Mouse (Mus musculus) midbrain, embryonic 16.5 days (tissue): ENCODE data around the gene Prss41. TPM values are rescaled to one million over a fixed set of nuclear protein-coding genes. Genes with fewer than 3 reads are reported as not detected.

Experiments
- ATAC-seq: fragments of 200-750 bp; cut with Nextera tagmentation; 2 replicates; pipeline ENCODE4 v1.8.0; 2017; ENCODE audit warnings: moderate TSS enrichment
- H3K27ac ChIP-seq: fragments of 300-500 bp; sonication (generic); 2 replicates; pipeline ENCODE4 v1.5.1; 2014; ENCODE audit warnings: mild to moderate bottlenecking, low read length, mixed read lengths
- H3K27me3 ChIP-seq: fragments of 300-500 bp; sonication (generic); 2 replicates; pipeline ENCODE4 v1.6.1; 2014; ENCODE audit warnings: low read depth, low read length, mixed read lengths; ENCODE audit not compliant: control insufficient read depth, insufficient read depth
- H3K36me3 ChIP-seq: fragments of 300-500 bp; sonication (generic); 2 replicates; pipeline ENCODE4 v1.6.1; 2014; ENCODE audit warnings: mild to moderate bottlenecking, low read length, moderate library complexity, mixed read lengths; ENCODE audit not compliant: control insufficient read depth, insufficient read depth
- H3K4me1 ChIP-seq: fragments of 300-500 bp; sonication (generic); 2 replicates; pipeline ENCODE4 v1.6.1; 2014; ENCODE audit warnings: mild to moderate bottlenecking, low read length, mixed read lengths; ENCODE audit not compliant: control insufficient read depth, insufficient read depth
- H3K4me2 ChIP-seq: fragments of 300-500 bp; sonication (generic); 2 replicates; pipeline ENCODE4 v1.6.1; 2014; ENCODE audit warnings: mild to moderate bottlenecking, low read length, mixed read lengths
- H3K4me3 ChIP-seq: fragments of 300-500 bp; sonication (generic); 2 replicates; pipeline ENCODE4 v1.5.1; 2014; ENCODE audit warnings: low read depth, mild to moderate bottlenecking, low read length, moderate library complexity, mixed read lengths
- H3K9ac ChIP-seq: fragments of 300-500 bp; sonication (generic); 2 replicates; pipeline ENCODE4 v1.6.1; 2014; ENCODE audit warnings: low read depth, low read length, mixed read lengths
- H3K9me3 ChIP-seq: fragments of 300-500 bp; sonication (generic); replicated peaks from 2 replicates; pipeline ENCODE4 v1.6.1; 2014; ENCODE audit warnings: mild to moderate bottlenecking, low read length, mixed read lengths; ENCODE audit not compliant: control insufficient read depth, poor library complexity, severe bottlenecking
- WGBS: fragments of 180-500 bp; shearing (Covaris S2); extraction: QIAGEN DNeasy Blood & Tissue Kit; methylation state at CpG from one replicate; pipeline ENCODE4 v1.1.7; 2014; 5-methylcytosine and 5-hydroxymethylcytosine counted together
- polyA plus RNA-seq: library from polyadenylated mRNA; unstranded; fragments of >200 nt; fragmentation: Nextera tagmentation; extraction: Ambion mirVana; gene quantifications from 2 replicates; pipeline ENCODE4 v1.2.1, GENCODE M21; 2015

Prss41 gene
- polyA plus RNA-seq, 1 experiment from 2014 or later, result 1.6 TPM

DNA sequence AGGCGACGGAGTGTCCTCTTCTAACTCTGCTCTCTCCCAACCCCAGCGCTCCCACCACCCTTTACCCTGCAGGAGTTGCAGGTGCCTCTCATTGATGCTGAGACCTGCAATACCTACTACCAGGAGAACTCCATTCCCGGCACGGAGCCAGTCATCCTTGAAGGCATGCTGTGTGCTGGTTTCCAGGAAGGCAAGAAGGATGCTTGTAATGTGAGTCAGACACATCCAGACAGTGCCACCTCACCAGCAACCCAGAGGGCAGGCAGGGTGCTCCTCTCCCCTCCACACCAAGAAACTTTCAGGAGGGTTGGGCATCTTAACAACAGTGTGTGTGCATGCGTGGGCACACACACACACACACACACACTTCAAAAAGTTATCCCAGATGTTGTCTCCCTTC lies 13.2 kb upstream of the Prss41 start:
- ATAC-seq, result no peak
- H3K4me2 ChIP-seq, result no peak overlapping the region
- 82% methylated on average over 6 of the region's 6 CpGs for WGBS

GRCm38 (mm10) chr17:23854229-23854765 lies 10.3 kb upstream of the Prss41 start:
- H3K27ac ChIP-seq, result no peak overlapping the region
- no peaks in the 10 kb centered on the region for H3K4me1 ChIP-seq
- no peaks in the 10 kb centered on the region for H3K9me3 ChIP-seq
- no peaks in the 10 kb centered on the region for H3K36me3 ChIP-seq
- no peak for ATAC-seq
- H3K4me2 ChIP-seq, result no peak overlapping the region
- H3K4me3 ChIP-seq, result no peak overlapping the region
- 86% methylated on average over 10 of the region's 10 CpGs for WGBS
- H3K27me3 ChIP-seq, result no peaks in the 10 kb centered on the region
- no peak overlapping the region for H3K9ac ChIP-seq

More for the DNA sequence above, 13.2 kb upstream of the Prss41 start:
- Histone ChIP-seq H3K9ac (no peak overlapping the region), H3K27ac (no peak overlapping the region), H3K4me3 (no peak overlapping the region), H3K4me1 (no peaks in the 10 kb centered on the region), H3K36me3 (no peaks in the 10 kb centered on the region), H3K9me3 (no peaks in the 10 kb centered on the region), H3K27me3 (no peaks in the 10 kb centered on the region)

DNA sequence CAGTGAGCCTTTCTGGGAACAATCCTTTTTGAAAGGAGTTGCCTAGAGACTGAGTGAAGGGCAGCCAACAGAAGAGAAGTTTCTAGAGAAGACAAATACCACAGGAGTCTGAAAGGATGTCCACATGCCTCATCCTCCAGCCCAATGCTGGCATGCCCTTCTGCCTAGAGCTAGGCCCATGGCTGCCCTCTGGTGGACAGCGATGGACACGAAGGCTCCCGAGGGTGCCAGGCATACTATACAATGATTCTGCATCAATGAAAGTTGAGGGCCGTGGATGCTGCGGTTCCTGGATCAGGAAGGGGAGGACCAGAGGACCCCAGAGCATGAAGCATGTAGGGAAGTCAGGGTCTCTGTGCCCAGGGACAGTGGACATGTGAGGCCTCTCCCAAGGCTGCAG lies 9.3 kb upstream of the Prss41 start:
- H3K9ac ChIP-seq, result no peak overlapping the region
- H3K4me2 ChIP-seq, result no peak overlapping the region
- H3K4me1 ChIP-seq, result no peaks in the 10 kb centered on the region
- H3K27ac ChIP-seq, result no peak overlapping the region
- H3K4me3 ChIP-seq, result no peak overlapping the region
- H3K9me3 ChIP-seq, result no peaks in the 10 kb centered on the region
- H3K27me3 ChIP-seq, result no peaks in the 10 kb centered on the region
- no peaks in the 10 kb centered on the region for H3K36me3 ChIP-seq
- WGBS, result 27% methylated on average over 5 of the region's 5 CpGs
- ATAC-seq, result no peak

GRCm38 (mm10) chr17:23850853-23851749 lies 7.1 kb upstream of the Prss41 start:
- Histone ChIP-seq H3K27ac (no peak overlapping the region), H3K27me3 (no peaks in the 10 kb centered on the region), H3K9me3 (no peaks in the 10 kb centered on the region), H3K4me3 (no peak overlapping the region), H3K4me1 (no peaks in the 10 kb centered on the region), H3K36me3 (no peaks in the 10 kb centered on the region), H3K9ac (no peak overlapping the region), H3K4me2 (no peak overlapping the region)
- no peak for ATAC-seq
- WGBS, result 61% methylated on average over 18 of the region's 19 CpGs

DNA sequence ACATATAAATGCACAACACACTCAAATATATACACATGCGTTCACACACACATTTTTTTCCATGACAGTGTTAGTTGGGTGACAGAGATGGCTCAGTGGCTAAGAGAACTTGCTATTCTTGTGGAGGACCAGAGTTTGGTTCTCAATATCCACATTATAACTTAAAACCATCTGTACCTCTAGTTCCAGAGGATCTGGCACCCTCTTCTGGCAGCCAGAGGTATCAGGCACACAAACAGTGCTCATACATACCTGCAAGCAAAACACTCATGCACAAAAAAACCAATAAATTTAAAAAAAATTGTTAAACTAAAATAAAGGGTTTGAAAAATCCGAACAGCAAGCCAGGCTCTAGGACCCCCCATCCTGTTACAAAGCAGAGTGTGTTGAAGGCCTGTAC lies 6.1 kb upstream of the Prss41 start:
- Histone ChIP-seq H3K9ac (no peak overlapping the region), H3K4me1 (no peaks in the 10 kb centered on the region), H3K36me3 (no peaks in the 10 kb centered on the region), H3K4me2 (no peak overlapping the region), H3K27ac (no peak overlapping the region), H3K27me3 (no peaks in the 10 kb centered on the region), H3K9me3 (no peaks in the 10 kb centered on the region), H3K4me3 (no peak overlapping the region)
- WGBS, result 57% methylated on average over 2 of the region's 2 CpGs
- ATAC-seq, result no peak

- H3K27ac ChIP-seq, result no peak overlapping the region
- H3K4me2 ChIP-seq, result peak overlapping the region; percentile 29
- H3K4me1 ChIP-seq, result no peaks in the 10 kb centered on the region
- H3K4me3 ChIP-seq, result no peak overlapping the region; the same call in 1 of the 2 replicates
- H3K36me3 ChIP-seq, result no peaks in the 10 kb centered on the region
- 43% methylated on average over 23 of the region's 23 CpGs for WGBS
- H3K9ac ChIP-seq, result no peak overlapping the region
- no peak for ATAC-seq
- 0 out of 2 replicates have a peak, but pooled peaks cover 2% of the 10 kb centered on the region for H3K27me3 ChIP-seq
- H3K9me3 ChIP-seq, result no peaks in the 10 kb centered on the region
Observed at GRCm38 (mm10) chr17:23843141-23843811, 696 bp downstream of the Prss41 start.

- H3K27ac ChIP-seq, result no peak overlapping the region
- H3K4me3 ChIP-seq, result no peak overlapping the region
- H3K4me2 ChIP-seq, result no peak overlapping the region
- H3K27me3 ChIP-seq, result 0 out of 2 replicates have a peak, but pooled peaks cover 2% of the 10 kb centered on the region
- H3K9me3 ChIP-seq, result no peaks in the 10 kb centered on the region
- H3K9ac ChIP-seq, result no peak overlapping the region
- no peak for ATAC-seq
- no peaks in the 10 kb centered on the region for H3K4me1 ChIP-seq
- WGBS, result 31% methylated on average over 4 of the region's 4 CpGs
- no peaks in the 10 kb centered on the region for H3K36me3 ChIP-seq
Observed at GRCm38 (mm10) chr17:23841145-23841544, 2.8 kb downstream of the Prss41 start.

GRCm38 (mm10) chr17:23836006-23836575 lies 7.9 kb downstream of the Prss41 start, which contains the start of gene Prss33:
TSS of gene Prss33 (minus strand) at chr17:23836056.
- peaks cover 5% of the 10 kb centered on the region; the same call in 1 of the 2 replicates for H3K27me3 ChIP-seq
- H3K4me1 ChIP-seq, result no peaks in the 10 kb centered on the region
- no peak within 1 kb of the TSS for H3K4me3 ChIP-seq
- no peaks in the 10 kb centered on the region for H3K36me3 ChIP-seq
- H3K9me3 ChIP-seq, result no peaks in the 10 kb centered on the region
- H3K4me2 ChIP-seq, result no peak within 1 kb of the TSS
- WGBS, result 46% methylated on average over 8 of the region's 8 CpGs
- H3K9ac ChIP-seq, result no peak within 1 kb of the TSS
- no peak for ATAC-seq
- no peak within 1 kb of the TSS for H3K27ac ChIP-seq
